Mouse (Mus musculus) 3134 (cell line): ENCODE results near the gene Mdk.
A peak's percentile ranks its signal among the peaks of the same experiment; 100 is the strongest.

Experiments
- DNase-seq: peaks from one replicate; pipeline ENCODE4 v3.0.0-alpha.2; 2011; ENCODE audit warnings: low spot score; ENCODE audit not compliant: insufficient read length; ENCODE audit errors: extremely low read depth

Gene Mdk

GRCm38 (mm10) chr2:91959544-91960410, 27.7 kb upstream of the Mdk start:
- DNase-seq = no peak

- DNase-seq = no peak
Measured at GRCm38 (mm10) chr2:91958701-91959457, 26.8 kb upstream of the Mdk start.

- no peak for DNase-seq
Measured at GRCm38 (mm10) chr2:91958049-91958448, 26.0 kb upstream of the Mdk start.

- DNase-seq = no peak
Measured at GRCm38 (mm10) chr2:91957096-91957495, 25.0 kb upstream of the Mdk start.

- no peak for DNase-seq
Measured at GRCm38 (mm10) chr2:91955875-91956274, 23.8 kb upstream of the Mdk start.

GRCm38 (mm10) chr2:91955121-91955591, 23.1 kb upstream of the Mdk start:
- DNase-seq = no peak

GRCm38 (mm10) chr2:91953825-91954224, 21.7 kb upstream of the Mdk start:
- no peak for DNase-seq

GRCm38 (mm10) chr2:91950275-91951085, 18.4 kb upstream of the Mdk start:
- DNase-seq = no peak

GRCm38 (mm10) chr2:91949411-91950274, 17.5 kb upstream of the Mdk start:
- DNase-seq = no peak

GRCm38 (mm10) chr2:91948792-91949241, 16.7 kb upstream of the Mdk start:
- no peak for DNase-seq

- no peak for DNase-seq
Measured at GRCm38 (mm10) chr2:91948151-91948509, 16.0 kb upstream of the Mdk start.

GRCm38 (mm10) chr2:91947397-91948150, 15.5 kb upstream of the Mdk start:
- DNase-seq = peak; percentile 80

- DNase-seq = no peak
Measured at GRCm38 (mm10) chr2:91946836-91947235, 14.7 kb upstream of the Mdk start.

GRCm38 (mm10) chr2:91945483-91945882, 13.4 kb upstream of the Mdk start, which contains the start of gene Gm9821:
TSS of gene Gm9821 (plus strand) at chr2:91945703.
- no peak for DNase-seq

- DNase-seq = no peak
Measured at GRCm38 (mm10) chr2:91944170-91944950, 12.3 kb upstream of the Mdk start.

GRCm38 (mm10) chr2:91942356-91942755, 10.3 kb upstream of the Mdk start:
- no peak for DNase-seq

- DNase-seq = no peak
Measured at GRCm38 (mm10) chr2:91939303-91939935, 7.3 kb upstream of the Mdk start.

- no peak for DNase-seq
Measured at GRCm38 (mm10) chr2:91936154-91936553, 4.1 kb upstream of the Mdk start.
